In the genomic region with DNA sequence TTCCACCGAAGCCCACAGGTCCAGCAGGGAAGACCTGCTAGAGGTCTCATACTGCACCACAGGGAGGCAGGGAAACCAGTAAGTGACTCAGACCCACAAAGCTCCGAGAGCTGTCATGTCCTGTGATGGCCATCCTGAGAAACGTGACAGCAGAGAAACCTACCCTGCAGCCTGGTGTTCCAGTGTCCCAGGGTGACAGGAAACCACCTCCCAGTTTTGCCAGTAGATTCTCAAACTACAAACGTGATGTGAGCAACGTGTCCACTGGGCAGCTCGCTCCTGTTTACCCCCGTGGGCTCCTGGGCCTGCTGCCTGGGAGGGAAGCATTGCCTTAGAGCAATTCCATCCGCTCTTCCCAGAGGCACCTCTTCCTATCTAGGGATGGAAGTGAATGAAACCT, we compare ENCODE assay signal across 8 mouse cellular contexts. TPM values are rescaled to one million over a fixed set of nuclear protein-coding genes. Genes with fewer than 3 reads are reported as not detected.
DNase-seq lines count a peak whose midpoint lies in the region; ATAC-seq and TF ChIP-seq lines count a peak whose summit lies in the region.

No protein-coding gene starts in this region.

- no peaks in the 10 kb centered on the region for H3K27me3 ChIP-seq in cerebellum, adult 2 months (ENCODE audit: control insufficient read depth, insufficient read depth, low read length)
- H3K27me3 ChIP-seq in hindbrain, embryonic 12.5 days: peaks cover 21% of the 10 kb centered on the region
- H3K27me3 ChIP-seq in lung, embryonic 14.5 days (ENCODE audit: insufficient read depth, low read length): no peaks in the 10 kb centered on the region
- H3K27me3 ChIP-seq in stomach, embryonic 15.5 days (replicated peaks): no peaks in the 10 kb centered on the region

- ATAC-seq in hindbrain, embryonic 12.5 days (ENCODE audit: low FRiP score): peak; percentile 2
- peak; percentile 1; the same call in 1 of the 2 replicates for ATAC-seq in lung, embryonic 14.5 days (ENCODE audit: insufficient read depth)
- ATAC-seq in stomach, embryonic 15.5 days (ENCODE audit: insufficient read depth, low FRiP score, low read depth): no peak

- peaks cover 3% of the 10 kb centered on the region; the same call in 1 of the 2 replicates for H3K36me3 ChIP-seq in hindbrain, embryonic 12.5 days
- peaks cover 25% of the 10 kb centered on the region; the same call in 1 of the 2 replicates for H3K36me3 ChIP-seq in lung, embryonic 14.5 days (ENCODE audit: insufficient read depth)
- H3K36me3 ChIP-seq in stomach, embryonic 15.5 days: no peaks in the 10 kb centered on the region

- no peak for DNase-seq in cerebellum, adult 2 months
- no peak for DNase-seq in cerebellum, adult 18-20 months
- DNase-seq in urinary bladder, postnatal 14 days (ENCODE audit: low spot score): peak; percentile 31
- no peak for DNase-seq in urinary bladder, postnatal 36 days (ENCODE audit: low spot score in 2 of 2)
- DNase-seq in lung, embryonic 14.5 days: peak; percentile 46
- no peak for DNase-seq in cerebellum, adult 9-11 months

- H3K4me3 ChIP-seq in cerebellum, adult 2 months (replicated peaks; ENCODE audit: insufficient read depth, low read depth, low read length): peak overlapping the region; percentile 67
- peak overlapping the region; percentile 70 for H3K4me3 ChIP-seq in hindbrain, embryonic 12.5 days
- peak overlapping the region; percentile 68 for H3K4me3 ChIP-seq in lung, embryonic 14.5 days (ENCODE audit: low read depth, low read length)
- H3K4me3 ChIP-seq in stomach, embryonic 15.5 days (replicated peaks): peak overlapping the region; percentile 69

- no peaks in the 10 kb centered on the region; the same call in 1 of the 2 replicates for H3K4me1 ChIP-seq in cerebellum, adult 2 months (ENCODE audit: control insufficient read depth, insufficient read depth, low read length)
- peaks cover 23% of the 10 kb centered on the region for H3K4me1 ChIP-seq in hindbrain, embryonic 12.5 days
- 0 out of 2 replicates have a peak, but pooled peaks cover 4% of the 10 kb centered on the region for H3K4me1 ChIP-seq in lung, embryonic 14.5 days (ENCODE audit: insufficient read depth)
- H3K4me1 ChIP-seq in stomach, embryonic 15.5 days: peaks cover 23% of the 10 kb centered on the region

- TF ChIP-seq POLR2A in cerebellum, adult 2 months (IDR thresholded peaks at IDR 0.05; ENCODE audit: borderline replicate concordance, insufficient read depth, low read length): no peak

- TF ChIP-seq CTCF in cerebellum, adult 2 months (IDR thresholded peaks at IDR 0.05; ENCODE audit: borderline replicate concordance, insufficient read depth, low read depth, low read length): no peak
- TF ChIP-seq CTCF in lung, embryonic 14.5 days (IDR thresholded peaks at IDR 0.05; ENCODE audit: low read depth): no peak

- WGBS in cerebellum, adult 2 months: 25% methylated on average over 8 of the region's 8 CpGs
- 7% methylated on average over 8 of the region's 8 CpGs for WGBS in hindbrain, embryonic 12.5 days
- under 1% methylated on average over 8 of the region's 8 CpGs for WGBS in lung, embryonic 14.5 days
- WGBS in stomach, embryonic 15.5 days: 9% methylated on average over 8 of the region's 8 CpGs

- H3K4me2 ChIP-seq in hindbrain, embryonic 12.5 days (replicated peaks): peak overlapping the region; percentile 87
- peak overlapping the region; percentile 96 for H3K4me2 ChIP-seq in lung, embryonic 14.5 days
- H3K4me2 ChIP-seq in stomach, embryonic 15.5 days: peak overlapping the region; percentile 92

- peak overlapping the region; percentile 78 for H3K9ac ChIP-seq in hindbrain, embryonic 12.5 days
- H3K9ac ChIP-seq in lung, embryonic 14.5 days: peak overlapping the region; percentile 76
- peak overlapping the region; percentile 50; the same call in 1 of the 2 replicates for H3K9ac ChIP-seq in stomach, embryonic 15.5 days

- H3K9me3 ChIP-seq in hindbrain, embryonic 12.5 days (replicated peaks): no peaks in the 10 kb centered on the region
- no peaks in the 10 kb centered on the region for H3K9me3 ChIP-seq in lung, embryonic 14.5 days (ENCODE audit: low read depth, low read length)
- no peaks in the 10 kb centered on the region for H3K9me3 ChIP-seq in stomach, embryonic 15.5 days

- H3K27ac ChIP-seq in cerebellum, adult 2 months (ENCODE audit: insufficient read depth, low read length): no peak overlapping the region; the same call in 1 of the 2 replicates
- 0 out of 2 replicates have a peak overlapping the region, but pooled peaks have one; percentile 88 for H3K27ac ChIP-seq in hindbrain, embryonic 12.5 days
- H3K27ac ChIP-seq in lung, embryonic 14.5 days (ENCODE audit: low read depth): peak overlapping the region; percentile 88
- peak overlapping the region; percentile 93; the same call in 1 of the 2 replicates for H3K27ac ChIP-seq in stomach, embryonic 15.5 days

RNA-seq across cellular contexts. Expression of a gene that starts 53.2 kb away (rescaled TPM):
- polyA plus RNA-seq in cerebellum, adult 2 months (2012; rRNA removed): 33.8 and 38.2 TPM in 2 replicates
- 19.5 and 20.4 TPM in 2 replicates for polyA plus RNA-seq in hindbrain, embryonic 12.5 days (2016; fragmentation: Nextera tagmentation; extraction: Ambion mirVana)
- polyA plus RNA-seq in lung, embryonic 14.5 days (2014; fragmentation: Nextera tagmentation; extraction: Ambion mirVana): 28.8 and 30.0 TPM in 2 replicates
- polyA plus RNA-seq in stomach, embryonic 15.5 days (2015; fragmentation: Nextera tagmentation; extraction: Ambion mirVana): 17.1 and 19.7 TPM in 2 replicates

Comparison
In these comparisons a context has a peak if more than half of its experiments do, and no peak if none do; other contexts are left out.
1. DNase-seq: peak in urinary bladder, postnatal 14 days (single experiment) and lung, embryonic 14.5 days (single experiment); none in cerebellum, adult 2 months (0 of 2), cerebellum, adult 18-20 months (0 of 2), urinary bladder, postnatal 36 days (0 of 2) and cerebellum, adult 9-11 months (single experiment).
2. Peak in every context shown above with its lines, with median percentiles within 50 percentile points of each other: H3K4me3 ChIP-seq, H3K4me2 ChIP-seq and H3K9ac ChIP-seq.